Mouse (Mus musculus) liver, embryonic 14.5 days (tissue): ENCODE results near the gene Pigb. TPM values are rescaled to one million over a fixed set of nuclear protein-coding genes. Genes with fewer than 3 reads are reported as not detected.
A peak's percentile ranks its signal among the peaks of the same experiment; 100 is the strongest.

Experiments used
- ATAC-seq: fragments of 200-750 bp; cut with Nextera tagmentation; 2 replicates; pipeline ENCODE4 v1.8.0; 2017; ENCODE audit warnings: moderate number of reproducible peaks, mild to moderate bottlenecking, moderate library complexity; ENCODE audit not compliant: insufficient read depth
- DNase-seq, 3 experiments: peaks; one replicate each; pipeline ENCODE4 v3.0.0-alpha.2; 2012 to 2013; ENCODE audit warnings: low read depth in 3 of 3, low spot score in 3 of 3
- H3K27ac ChIP-seq: fragments of 300-500 bp; sonication (generic); 2 replicates; pipeline ENCODE4 v1.5.1; 2014; ENCODE audit warnings: moderate library complexity, mild to moderate bottlenecking, control low read depth, inconsistent platforms
- H3K27me3 ChIP-seq: fragments of 300-500 bp; sonication (generic); 2 replicates; pipeline ENCODE4 v1.6.1; 2014; ENCODE audit warnings: mild to moderate bottlenecking, low read length, moderate library complexity; ENCODE audit not compliant: control insufficient read depth, insufficient read depth
- H3K36me3 ChIP-seq: fragments of 300-500 bp; sonication (generic); replicated peaks from 2 replicates; pipeline ENCODE4 v1.6.1; 2014; ENCODE audit warnings: low read depth; ENCODE audit not compliant: control insufficient read depth, insufficient read depth
- H3K4me1 ChIP-seq, 2 experiments: fragments of 200-500 bp in 1 of 2; fragments of 300-500 bp in 1 of 2; sonication (generic) in 1 of 2; replicated peaks; 2 replicates each; pipeline ENCODE4 v1.6.1; 2012 to 2014; ENCODE audit warnings: antibody characterized with exemption in 1 of 2, inconsistent platforms in 1 of 2, low read length in 1 of 2; ENCODE audit not compliant: control insufficient read depth in 2 of 2, insufficient read depth in 2 of 2
- H3K4me2 ChIP-seq: fragments of 300-500 bp; sonication (generic); 2 replicates; pipeline ENCODE4 v1.6.1; 2014; ENCODE audit warnings: low read depth, mild to moderate bottlenecking, control low read depth, moderate library complexity
- H3K4me3 ChIP-seq, 2 experiments: fragments of 200-500 bp in 1 of 2; fragments of 300-500 bp in 1 of 2; sonication (generic) in 1 of 2; 2 replicates each; pipeline ENCODE4 v1.5.1; 2012 to 2014; ENCODE audit warnings: low read depth in 2 of 2, low read length in 2 of 2, mild to moderate bottlenecking in 2 of 2, control low read depth in 1 of 2, inconsistent platforms in 1 of 2, moderate library complexity in 1 of 2; ENCODE audit not compliant: insufficient read depth in 1 of 2
- H3K9ac ChIP-seq: fragments of 300-500 bp; sonication (generic); replicated peaks from 2 replicates; pipeline ENCODE4 v1.6.1; 2014; ENCODE audit warnings: mild to moderate bottlenecking, control low read depth, moderate library complexity
- H3K9me3 ChIP-seq: fragments of 300-500 bp; sonication (generic); 2 replicates; pipeline ENCODE4 v1.6.1; 2016; ENCODE audit warnings: low read length, mixed read lengths; ENCODE audit not compliant: control insufficient read depth
- CTCF ChIP-seq: IDR thresholded peaks from 2 replicates; pipeline ENCODE4 v1.5.1; 2016; ENCODE audit warnings: antibody characterized with exemption, low read depth, control low read depth
- EP300 ChIP-seq: IDR thresholded peaks from 2 replicates; pipeline ENCODE4 v1.6.1; 2016; ENCODE audit warnings: antibody characterized with exemption, low read depth
- WGBS: fragments of 180-500 bp; shearing (Covaris S2); extraction: QIAGEN DNeasy Blood & Tissue Kit; methylation state at CpG from one replicate; pipeline ENCODE4 v1.1.7; 2014; ENCODE audit not compliant: insufficient replicate concordance; 5-methylcytosine and 5-hydroxymethylcytosine counted together
- polyA plus RNA-seq, 2 experiments: library from polyadenylated mRNA; depleted of rRNA in 1 of 2; stranded (reverse) in 1 of 2; unstranded in 1 of 2; fragments of >200 nt; fragmentation: Nextera tagmentation in 1 of 2; extraction: Ambion mirVana in 1 of 2; gene quantifications; 2 replicates each; pipeline versions ENCODE4 v1.2.1 to v1.2.3; 2012 to 2014

The Pigb gene
- polyA plus RNA-seq, 2 experiments, result 4.3 to 5.2 TPM

- H3K36me3 ChIP-seq, result no peaks in the 10 kb centered on the region
- H3K4me3 ChIP-seq, result no peak overlapping the region
- no peaks in the 10 kb centered on the region for H3K27me3 ChIP-seq
- H3K4me2 ChIP-seq, result no peak overlapping the region
- 67% methylated on average over 5 of the region's 5 CpGs for WGBS
- H3K27ac ChIP-seq, result no peak overlapping the region
- ATAC-seq (no peak), DNase-seq (no peak)
- TF ChIP-seq CTCF (no peak), EP300 (no peak)
- no peaks in the 10 kb centered on the region for H3K4me1 ChIP-seq
- H3K9ac ChIP-seq, result no peak overlapping the region
- H3K9me3 ChIP-seq, result no peaks in the 10 kb centered on the region
Observed at GRCm38 (mm10) chr9:72974734-72975133, 65.4 kb downstream of the Pigb start.

- no peaks in the 10 kb centered on the region for H3K36me3 ChIP-seq
- H3K4me2 ChIP-seq, result no peak overlapping the region
- ATAC-seq, result no peak
- H3K4me1 ChIP-seq, result no peaks in the 10 kb centered on the region; a peak in 1 of 4 replicates
- H3K27ac ChIP-seq, result no peak overlapping the region
- no peaks in the 10 kb centered on the region for H3K27me3 ChIP-seq
- H3K9me3 ChIP-seq, result no peaks in the 10 kb centered on the region
- DNase-seq, result no peak
- H3K4me3 ChIP-seq, result no peak overlapping the region
- no peak overlapping the region for H3K9ac ChIP-seq
- peak; percentile 26; the same call in 1 of the 2 replicates for TF ChIP-seq CTCF
- no peak for TF ChIP-seq EP300
Observed at GRCm38 (mm10) chr9:72972984-72973383, 67.2 kb downstream of the Pigb start.

- Histone ChIP-seq H3K9me3 (no peaks in the 10 kb centered on the region), H3K9ac (no peak overlapping the region), H3K36me3 (no peaks in the 10 kb centered on the region), H3K4me3 (no peak overlapping the region), H3K27me3 (no peaks in the 10 kb centered on the region), H3K4me2 (no peak overlapping the region), H3K27ac (no peak overlapping the region), H3K4me1 (no peaks in the 10 kb centered on the region; a peak in 1 of 4 replicates)
- TF ChIP-seq CTCF, result no peak
- DNase-seq, result no peak
- ATAC-seq, result no peak
- WGBS, result 71% methylated on average over 5 of the region's 5 CpGs
Observed at GRCm38 (mm10) chr9:72972435-72972834, 67.7 kb downstream of the Pigb start.

- Histone ChIP-seq H3K36me3 (no peaks in the 10 kb centered on the region), H3K4me2 (no peak overlapping the region), H3K9ac (no peak overlapping the region), H3K27me3 (no peaks in the 10 kb centered on the region), H3K4me3 (no peak overlapping the region), H3K9me3 (no peaks in the 10 kb centered on the region), H3K27ac (no peak overlapping the region), H3K4me1 (no peaks in the 10 kb centered on the region; a peak in 1 of 4 replicates)
- DNase-seq, result no peak
- WGBS, result 50% methylated on average over 7 of the region's 7 CpGs
- ATAC-seq, result no peak
- TF ChIP-seq CTCF, result peak; percentile 22; the same call in 1 of the 2 replicates
- no peak for TF ChIP-seq EP300
Observed at GRCm38 (mm10) chr9:72969874-72970273, 70.3 kb downstream of the Pigb start.

GRCm38 (mm10) chr9:72968349-72969061 lies 71.7 kb downstream of the Pigb start:
- H3K9me3 ChIP-seq, result no peaks in the 10 kb centered on the region
- H3K9ac ChIP-seq, result no peak overlapping the region
- H3K4me2 ChIP-seq, result no peak overlapping the region
- no peaks in the 10 kb centered on the region for H3K36me3 ChIP-seq
- H3K27ac ChIP-seq, result no peak overlapping the region
- H3K4me3 ChIP-seq, result no peak overlapping the region; a peak in 1 of 4 replicates
- no peaks in the 10 kb centered on the region for H3K27me3 ChIP-seq
- no peaks in the 10 kb centered on the region; a peak in 1 of 4 replicates for H3K4me1 ChIP-seq
- WGBS, result 22% methylated on average over 11 of the region's 11 CpGs
- TF ChIP-seq EP300 (no peak), CTCF (peak; percentile 68)
- no peak for ATAC-seq
- no peak for DNase-seq
